Mouse (Mus musculus) forebrain, embryonic 16.5 days (tissue): ENCODE results near the gene Aknad1. TPM values are rescaled to one million over a fixed set of nuclear protein-coding genes. Genes with fewer than 3 reads are reported as not detected.
A peak's percentile ranks its signal among the peaks of the same experiment; 100 is the strongest.

ENCODE experiments used
- ATAC-seq: fragments of 200-750 bp; cut with Nextera tagmentation; 2 replicates; pipeline ENCODE4 v1.8.0; 2017; ENCODE audit warnings: mild to moderate bottlenecking, moderate library complexity
- H3K27ac ChIP-seq: fragments of 300-500 bp; sonication (generic); 2 replicates; pipeline ENCODE4 v1.5.1; 2014; ENCODE audit warnings: low read length, control low read depth
- H3K27me3 ChIP-seq: fragments of 300-500 bp; sonication (generic); replicated peaks from 2 replicates; pipeline ENCODE4 v1.6.1; 2014; ENCODE audit warnings: low read length; ENCODE audit not compliant: control insufficient read depth, insufficient read depth
- H3K36me3 ChIP-seq: fragments of 300-500 bp; sonication (generic); 2 replicates; pipeline ENCODE4 v1.6.1; 2014; ENCODE audit not compliant: control insufficient read depth, insufficient read depth
- H3K4me1 ChIP-seq: fragments of 300-500 bp; sonication (generic); replicated peaks from 2 replicates; pipeline ENCODE4 v1.6.1; 2014; ENCODE audit warnings: low read length; ENCODE audit not compliant: control insufficient read depth, insufficient read depth
- H3K4me2 ChIP-seq: fragments of 300-500 bp; sonication (generic); 2 replicates; pipeline ENCODE4 v1.6.1; 2014; ENCODE audit warnings: mild to moderate bottlenecking, low read length, control low read depth
- H3K4me3 ChIP-seq: fragments of 300-500 bp; sonication (generic); replicated peaks from 2 replicates; pipeline ENCODE4 v1.5.1; 2014; ENCODE audit warnings: mild to moderate bottlenecking, low read length, control low read depth
- H3K9ac ChIP-seq: fragments of 300-500 bp; sonication (generic); replicated peaks from 2 replicates; pipeline ENCODE4 v1.6.1; 2014; ENCODE audit warnings: low read depth, low read length, control low read depth
- H3K9me3 ChIP-seq: fragments of 300-500 bp; sonication (generic); 2 replicates; pipeline ENCODE4 v1.6.1; 2016; ENCODE audit warnings: low read length; ENCODE audit not compliant: control insufficient read depth
- WGBS: fragments of 180-500 bp; shearing (Covaris S2); extraction: QIAGEN DNeasy Blood & Tissue Kit; methylation state at CpG from one replicate; pipeline ENCODE4 v1.1.7; 2014; 5-methylcytosine and 5-hydroxymethylcytosine counted together
- polyA plus RNA-seq: library from polyadenylated mRNA; unstranded; fragments of >200 nt; fragmentation: Nextera tagmentation; extraction: Ambion mirVana; gene quantifications from 2 replicates; pipeline ENCODE4 v1.2.1, GENCODE M21; 2015

Gene Aknad1
- polyA plus RNA-seq, 1 experiment from 2014 or later = not detected

- Histone ChIP-seq H3K9me3 (no peaks in the 10 kb centered on the region), H3K9ac (no peak overlapping the region), H3K4me1 (no peaks in the 10 kb centered on the region), H3K36me3 (no peaks in the 10 kb centered on the region), H3K4me3 (no peak overlapping the region), H3K27me3 (no peaks in the 10 kb centered on the region), H3K4me2 (no peak overlapping the region), H3K27ac (no peak overlapping the region)
- no peak for ATAC-seq
- 80% methylated on average over 11 of the region's 11 CpGs for whole genome bisulfite sequencing
Measured at GRCm38 (mm10) chr3:108759566-108760420, 20.3 kb downstream of the Aknad1 start.

GRCm38 (mm10) chr3:108762597-108763111, 23.2 kb downstream of the Aknad1 start:
- Histone ChIP-seq H3K4me2 (no peak overlapping the region), H3K9me3 (no peaks in the 10 kb centered on the region), H3K4me1 (no peaks in the 10 kb centered on the region), H3K4me3 (no peak overlapping the region), H3K27me3 (no peaks in the 10 kb centered on the region), H3K36me3 (no peaks in the 10 kb centered on the region), H3K27ac (no peak overlapping the region), H3K9ac (no peak overlapping the region)
- ATAC-seq = peak; percentile 64
- WGBS = 82% methylated on average over 7 of the region's 7 CpGs

- Histone ChIP-seq H3K9me3 (no peaks in the 10 kb centered on the region), H3K36me3 (no peaks in the 10 kb centered on the region), H3K27ac (no peak overlapping the region), H3K27me3 (no peaks in the 10 kb centered on the region), H3K4me3 (no peak overlapping the region), H3K9ac (no peak overlapping the region), H3K4me2 (no peak overlapping the region), H3K4me1 (no peaks in the 10 kb centered on the region)
- ATAC-seq = no peak
- 66% methylated on average over 2 of the region's 2 CpGs for WGBS
Measured at GRCm38 (mm10) chr3:108763691-108764090, 24.2 kb downstream of the Aknad1 start.

GRCm38 (mm10) chr3:108764976-108765375, 25.5 kb downstream of the Aknad1 start:
- Histone ChIP-seq H3K9ac (no peak overlapping the region), H3K4me2 (no peak overlapping the region), H3K36me3 (no peaks in the 10 kb centered on the region), H3K27me3 (no peaks in the 10 kb centered on the region), H3K27ac (no peak overlapping the region), H3K4me1 (no peaks in the 10 kb centered on the region), H3K4me3 (no peak overlapping the region), H3K9me3 (no peaks in the 10 kb centered on the region)
- 42% methylated on average over 7 of the region's 7 CpGs for WGBS
- ATAC-seq = no peak

- Histone ChIP-seq H3K36me3 (no peaks in the 10 kb centered on the region), H3K4me2 (no peak overlapping the region), H3K27ac (no peak overlapping the region), H3K27me3 (no peaks in the 10 kb centered on the region), H3K9ac (no peak overlapping the region), H3K9me3 (no peaks in the 10 kb centered on the region), H3K4me1 (no peaks in the 10 kb centered on the region), H3K4me3 (no peak overlapping the region)
- 91% methylated on average over 7 of the region's 7 CpGs for WGBS
- no peak for ATAC-seq
Measured at GRCm38 (mm10) chr3:108765476-108765875, 26.0 kb downstream of the Aknad1 start.

GRCm38 (mm10) chr3:108766943-108767342, 27.5 kb downstream of the Aknad1 start:
- Histone ChIP-seq H3K4me2 (no peak overlapping the region), H3K9ac (no peak overlapping the region), H3K4me3 (no peak overlapping the region), H3K27me3 (no peaks in the 10 kb centered on the region), H3K4me1 (peaks cover 4% of the 10 kb centered on the region; the same call in 1 of the 2 replicates), H3K36me3 (no peaks in the 10 kb centered on the region), H3K27ac (no peak overlapping the region), H3K9me3 (no peaks in the 10 kb centered on the region)
- whole genome bisulfite sequencing = 88% methylated on average over 7 of the region's 7 CpGs
- no peak for ATAC-seq

GRCm38 (mm10) chr3:108767416-108767815, 28.0 kb downstream of the Aknad1 start:
- Histone ChIP-seq H3K36me3 (no peaks in the 10 kb centered on the region), H3K9me3 (no peaks in the 10 kb centered on the region), H3K4me3 (no peak overlapping the region), H3K4me2 (no peak overlapping the region), H3K4me1 (peaks cover 4% of the 10 kb centered on the region; the same call in 1 of the 2 replicates), H3K27ac (no peak overlapping the region), H3K9ac (no peak overlapping the region), H3K27me3 (no peaks in the 10 kb centered on the region)
- ATAC-seq = no peak
- 89% methylated on average over 10 of the region's 10 CpGs for WGBS

GRCm38 (mm10) chr3:108769547-108769946, 30.1 kb downstream of the Aknad1 start:
- ATAC-seq = no peak
- peaks cover 4% of the 10 kb centered on the region; the same call in 1 of the 2 replicates for H3K4me1 ChIP-seq
- no peak overlapping the region for H3K4me3 ChIP-seq
- WGBS = 91% methylated on average over 6 of the region's 6 CpGs
- no peaks in the 10 kb centered on the region for H3K9me3 ChIP-seq
- H3K36me3 ChIP-seq = no peaks in the 10 kb centered on the region
- H3K27ac ChIP-seq = no peak overlapping the region
- no peak overlapping the region for H3K9ac ChIP-seq
- no peaks in the 10 kb centered on the region for H3K27me3 ChIP-seq
- no peak overlapping the region for H3K4me2 ChIP-seq

GRCm38 (mm10) chr3:108770725-108771368, 31.4 kb downstream of the Aknad1 start:
- Histone ChIP-seq H3K36me3 (no peaks in the 10 kb centered on the region), H3K4me3 (no peak overlapping the region), H3K4me2 (no peak overlapping the region), H3K27ac (no peak overlapping the region; the same call in 1 of the 2 replicates), H3K27me3 (no peaks in the 10 kb centered on the region), H3K9me3 (no peaks in the 10 kb centered on the region), H3K9ac (no peak overlapping the region), H3K4me1 (peaks cover 4% of the 10 kb centered on the region; the same call in 1 of the 2 replicates)
- peak; percentile 84 for ATAC-seq
- WGBS = 25% methylated on average over 6 of the region's 6 CpGs
